Mouse (Mus musculus) hindbrain, embryonic 15.5 days (tissue): ENCODE results near the gene Slc51a. TPM values are rescaled to one million over a fixed set of nuclear protein-coding genes. Genes with fewer than 3 reads are reported as not detected.
A peak's percentile ranks its signal among the peaks of the same experiment; 100 is the strongest.

Source experiments
- ATAC-seq: fragments of 200-750 bp; cut with Nextera tagmentation; 2 replicates; pipeline ENCODE4 v1.8.0; 2017; ENCODE audit warnings: low read depth, moderate number of reproducible peaks, moderate TSS enrichment; ENCODE audit not compliant: low FRiP score
- H3K27ac ChIP-seq: fragments of 300-500 bp; sonication (generic); replicated peaks from 2 replicates; pipeline ENCODE4 v1.5.1; 2015; ENCODE audit warnings: mild to moderate bottlenecking, inconsistent platforms
- H3K27me3 ChIP-seq: fragments of 300-500 bp; sonication (generic); 2 replicates; pipeline ENCODE4 v1.6.1; 2015; ENCODE audit warnings: control low read depth, inconsistent platforms
- H3K36me3 ChIP-seq: fragments of 300-500 bp; sonication (generic); 2 replicates; pipeline ENCODE4 v1.6.1; 2015; ENCODE audit warnings: control low read depth, inconsistent platforms
- H3K4me1 ChIP-seq: fragments of 300-500 bp; sonication (generic); replicated peaks from 2 replicates; pipeline ENCODE4 v1.6.1; 2015; ENCODE audit warnings: control low read depth, inconsistent platforms
- H3K4me2 ChIP-seq: fragments of 300-500 bp; sonication (generic); 2 replicates; pipeline ENCODE4 v1.6.1; 2015; ENCODE audit warnings: moderate library complexity, mild to moderate bottlenecking, inconsistent platforms
- H3K4me3 ChIP-seq: fragments of 300-500 bp; sonication (generic); 2 replicates; pipeline ENCODE4 v1.5.1; 2015; ENCODE audit warnings: mild to moderate bottlenecking, inconsistent platforms
- H3K9ac ChIP-seq: fragments of 300-500 bp; sonication (generic); 2 replicates; pipeline ENCODE4 v1.6.1; 2015; ENCODE audit warnings: inconsistent platforms
- H3K9me3 ChIP-seq: fragments of 300-500 bp; sonication (generic); 2 replicates; pipeline ENCODE4 v1.6.1; 2016; ENCODE audit warnings: control low read depth, inconsistent platforms
- WGBS: fragments of 180-500 bp; shearing (Covaris S2); methylation state at CpG from one replicate; pipeline ENCODE4 v1.1.7; 2015; 5-methylcytosine and 5-hydroxymethylcytosine counted together
- polyA plus RNA-seq: library from polyadenylated mRNA; unstranded; fragments of >200 nt; fragmentation: Nextera tagmentation; extraction: Ambion mirVana; gene quantifications from 2 replicates; pipeline ENCODE4 v1.2.1, GENCODE M21; 2015

Gene Slc51a
- polyA plus RNA-seq, result 0.16 and 0.30 TPM in 2 replicates

DNA sequence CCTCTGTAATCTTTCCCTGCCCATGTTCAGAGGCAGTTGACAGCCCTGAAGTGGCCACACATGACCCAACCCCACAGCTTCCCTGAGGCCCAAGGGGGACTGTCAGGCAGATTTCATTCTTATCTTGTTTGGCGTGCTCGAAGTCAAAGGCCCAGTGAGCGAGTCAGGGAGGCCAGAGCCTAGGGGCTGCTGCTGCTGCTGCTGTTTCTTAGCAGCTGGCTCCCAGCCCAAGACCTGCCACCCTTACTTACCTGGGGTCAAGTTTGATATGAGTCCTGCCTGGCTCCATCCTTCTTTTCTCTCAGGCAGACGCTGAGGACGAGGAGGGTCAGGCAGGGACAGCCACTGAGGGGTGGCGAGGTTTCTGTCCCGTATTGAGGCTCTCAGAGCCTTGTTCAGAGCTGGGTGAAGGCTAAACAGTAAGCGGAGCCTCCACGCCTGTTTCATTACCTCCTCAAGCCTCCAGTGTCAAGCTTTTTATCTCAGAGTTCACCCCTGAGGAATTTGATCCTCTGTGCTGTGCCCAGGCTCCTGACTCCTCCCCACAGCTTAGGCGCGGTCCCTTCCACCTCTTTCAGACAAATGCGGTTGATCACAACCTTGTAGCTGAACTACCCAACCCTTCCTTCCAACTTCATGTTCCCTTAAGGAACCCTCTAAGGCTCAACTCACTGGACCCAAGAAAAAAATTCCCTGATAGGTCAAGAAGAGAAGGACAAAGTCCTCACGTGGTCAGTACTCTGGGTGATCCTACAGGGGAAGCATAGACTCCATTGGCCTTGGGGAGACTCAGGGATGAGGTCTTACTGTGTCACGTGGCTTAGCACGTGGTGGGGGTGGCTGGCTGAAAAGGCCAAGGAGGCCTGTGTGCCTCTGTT, at the start of gene Slc51a:
Gene Slc51a, minus strand, starts transcription at position 646 of the 878 bp plus-strand sequence.
- H3K27me3 ChIP-seq, result no peaks in the 10 kb centered on the region
- no peaks in the 10 kb centered on the region for H3K4me1 ChIP-seq
- 69% methylated on average over 15 of the region's 15 CpGs for whole genome bisulfite sequencing
- no peaks in the 10 kb centered on the region for H3K36me3 ChIP-seq
- H3K9ac ChIP-seq, result no peak within 1 kb of the TSS
- no peak within 1 kb of the TSS for H3K4me2 ChIP-seq
- no peaks in the 10 kb centered on the region for H3K9me3 ChIP-seq
- H3K4me3 ChIP-seq, result no peak within 1 kb of the TSS
- H3K27ac ChIP-seq, result no peak within 1 kb of the TSS
- no peak for ATAC-seq

DNA sequence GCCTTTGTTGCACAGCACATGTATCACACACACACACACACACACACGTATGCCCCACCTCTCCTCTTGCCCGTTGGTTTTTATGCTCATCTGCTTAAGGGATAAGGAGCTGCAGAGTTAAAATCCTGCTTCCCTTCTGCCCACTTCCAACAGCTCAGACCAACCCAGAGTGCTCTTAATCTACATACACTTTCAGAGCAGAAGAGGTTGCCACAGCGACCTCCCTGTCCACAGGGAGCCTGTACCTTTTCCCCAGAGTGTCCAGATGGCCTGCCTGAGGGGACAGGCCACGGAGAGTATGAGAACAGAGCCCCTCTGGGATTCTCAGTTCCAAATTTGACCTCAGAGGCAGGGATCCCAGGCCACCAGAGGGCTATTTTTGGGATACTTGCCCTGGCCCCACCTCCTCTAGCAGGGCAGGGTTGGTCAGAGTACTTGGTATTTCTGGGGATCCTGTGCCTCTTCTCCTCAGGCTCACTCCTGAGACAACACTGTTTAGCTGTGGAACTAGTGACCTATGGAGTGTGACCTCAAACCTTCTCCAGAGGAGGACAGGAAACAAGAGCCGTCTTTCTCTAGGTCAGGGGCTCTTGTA, 47.6 kb upstream of the Slc51a start:
- Histone ChIP-seq H3K36me3 (no peaks in the 10 kb centered on the region), H3K4me1 (no peaks in the 10 kb centered on the region; the same call in 1 of the 2 replicates), H3K9me3 (no peaks in the 10 kb centered on the region), H3K27me3 (no peaks in the 10 kb centered on the region), H3K4me2 (no peak overlapping the region), H3K4me3 (no peak overlapping the region), H3K27ac (no peak overlapping the region), H3K9ac (no peak overlapping the region)
- 31% methylated on average over 5 of the region's 5 CpGs for WGBS
- ATAC-seq, result no peak

DNA sequence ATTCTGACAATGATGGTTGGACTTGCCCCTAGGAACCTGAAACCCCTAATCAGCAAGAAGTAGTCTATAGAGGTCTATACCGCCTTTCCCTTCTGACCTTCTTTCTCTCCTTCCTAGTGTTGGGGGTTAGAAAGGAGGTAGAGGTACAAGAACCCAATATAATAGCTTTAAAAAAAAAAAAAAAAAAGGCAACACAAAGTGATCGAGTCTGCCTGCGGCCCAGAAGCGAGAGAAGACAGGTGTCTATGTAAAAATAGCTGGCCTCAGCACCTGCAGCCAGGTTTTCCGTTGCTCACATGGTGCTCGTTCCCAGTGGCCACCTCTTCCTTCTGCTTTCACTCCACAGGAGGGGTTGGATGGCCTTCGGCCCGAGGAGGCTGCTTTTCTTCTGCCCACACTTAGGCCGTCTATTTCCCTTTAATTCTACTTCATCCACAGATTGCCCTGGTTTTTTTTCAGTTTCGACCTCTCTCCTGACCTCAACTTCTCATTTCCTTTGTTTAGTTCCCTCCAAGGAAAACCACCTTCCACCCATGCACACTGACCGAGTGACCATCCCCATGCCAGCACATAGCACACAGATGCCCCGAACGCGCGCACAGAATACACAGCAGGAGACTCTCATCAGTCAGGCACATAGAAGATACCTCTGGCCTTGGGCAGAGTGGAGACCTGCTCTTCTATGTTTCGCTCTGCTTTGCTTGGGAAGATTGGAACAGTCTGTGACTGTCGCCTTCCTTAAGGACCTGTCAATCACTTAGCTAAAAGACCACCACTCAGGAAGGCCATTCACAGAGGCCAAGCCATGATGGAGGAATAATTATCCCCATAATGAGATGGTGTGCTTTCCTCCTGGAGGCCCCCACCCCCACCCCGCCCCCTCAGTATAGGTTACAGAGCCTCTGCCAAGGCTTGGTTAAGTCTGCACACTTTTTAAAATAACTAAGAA, 45.5 kb upstream of the Slc51a start:
- Histone ChIP-seq H3K4me3 (no peak overlapping the region), H3K9me3 (no peaks in the 10 kb centered on the region), H3K27ac (no peak overlapping the region), H3K9ac (no peak overlapping the region), H3K4me1 (no peaks in the 10 kb centered on the region; the same call in 1 of the 2 replicates), H3K36me3 (no peaks in the 10 kb centered on the region), H3K27me3 (no peaks in the 10 kb centered on the region), H3K4me2 (no peak overlapping the region)
- WGBS, result 60% methylated on average over 18 of the region's 18 CpGs
- no peak for ATAC-seq

DNA sequence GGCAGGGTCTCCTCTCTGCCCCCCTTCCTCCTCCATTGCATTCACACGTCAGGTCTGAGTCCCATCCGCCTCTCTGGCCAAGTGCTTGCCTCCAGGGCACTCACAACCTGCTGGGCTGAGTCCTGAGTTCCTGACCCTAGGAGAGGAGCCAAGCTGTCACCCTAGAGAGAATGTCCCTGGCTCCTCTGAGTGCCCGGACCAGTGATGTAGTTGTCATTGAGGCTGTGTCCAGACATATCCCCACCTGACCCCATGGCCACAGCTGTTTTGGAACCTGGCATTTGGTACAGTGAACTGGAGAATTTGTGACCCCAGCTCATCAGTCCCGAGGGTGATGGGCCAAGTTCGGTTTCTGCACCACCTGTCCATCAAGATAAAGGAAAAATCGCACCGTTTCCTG, 39.2 kb upstream of the Slc51a start:
- H3K4me2 ChIP-seq, result no peak overlapping the region
- ATAC-seq, result no peak
- no peak overlapping the region for H3K4me3 ChIP-seq
- no peaks in the 10 kb centered on the region for H3K27me3 ChIP-seq
- H3K27ac ChIP-seq, result no peak overlapping the region
- H3K9ac ChIP-seq, result no peak overlapping the region
- 73% methylated on average over 7 of the region's 7 CpGs for WGBS
- H3K36me3 ChIP-seq, result no peaks in the 10 kb centered on the region
- H3K4me1 ChIP-seq, result peaks cover 14% of the 10 kb centered on the region
- H3K9me3 ChIP-seq, result no peaks in the 10 kb centered on the region

DNA sequence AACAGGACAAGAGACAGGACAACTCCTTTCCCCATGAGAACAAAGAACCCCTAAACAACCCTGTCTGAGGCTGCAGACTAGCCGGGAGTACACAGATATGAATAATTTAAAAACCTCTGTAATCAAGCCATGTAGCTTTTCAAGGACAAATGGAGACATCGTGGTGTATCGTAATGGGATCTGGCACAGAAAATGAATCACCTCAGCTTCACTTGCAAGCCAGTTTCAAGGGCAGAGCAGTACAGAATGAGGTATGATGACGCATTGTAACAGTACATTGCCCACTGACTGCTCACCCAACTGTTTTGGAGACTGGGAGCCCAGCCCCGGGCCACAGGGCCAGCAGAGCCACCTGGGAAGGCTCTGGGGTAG, 36.6 kb upstream of the Slc51a start:
- WGBS, result 38% methylated on average over 5 of the region's 5 CpGs
- no peaks in the 10 kb centered on the region for H3K36me3 ChIP-seq
- peak overlapping the region; percentile 40 for H3K27ac ChIP-seq
- H3K4me2 ChIP-seq, result 0 out of 2 replicates have a peak overlapping the region, but pooled peaks have one; percentile 3
- no peak overlapping the region for H3K4me3 ChIP-seq
- H3K9ac ChIP-seq, result no peak overlapping the region
- no peaks in the 10 kb centered on the region for H3K27me3 ChIP-seq
- no peaks in the 10 kb centered on the region for H3K9me3 ChIP-seq
- peak; percentile 65; the same call in 1 of the 2 replicates for ATAC-seq
- H3K4me1 ChIP-seq, result peaks cover 14% of the 10 kb centered on the region

DNA sequence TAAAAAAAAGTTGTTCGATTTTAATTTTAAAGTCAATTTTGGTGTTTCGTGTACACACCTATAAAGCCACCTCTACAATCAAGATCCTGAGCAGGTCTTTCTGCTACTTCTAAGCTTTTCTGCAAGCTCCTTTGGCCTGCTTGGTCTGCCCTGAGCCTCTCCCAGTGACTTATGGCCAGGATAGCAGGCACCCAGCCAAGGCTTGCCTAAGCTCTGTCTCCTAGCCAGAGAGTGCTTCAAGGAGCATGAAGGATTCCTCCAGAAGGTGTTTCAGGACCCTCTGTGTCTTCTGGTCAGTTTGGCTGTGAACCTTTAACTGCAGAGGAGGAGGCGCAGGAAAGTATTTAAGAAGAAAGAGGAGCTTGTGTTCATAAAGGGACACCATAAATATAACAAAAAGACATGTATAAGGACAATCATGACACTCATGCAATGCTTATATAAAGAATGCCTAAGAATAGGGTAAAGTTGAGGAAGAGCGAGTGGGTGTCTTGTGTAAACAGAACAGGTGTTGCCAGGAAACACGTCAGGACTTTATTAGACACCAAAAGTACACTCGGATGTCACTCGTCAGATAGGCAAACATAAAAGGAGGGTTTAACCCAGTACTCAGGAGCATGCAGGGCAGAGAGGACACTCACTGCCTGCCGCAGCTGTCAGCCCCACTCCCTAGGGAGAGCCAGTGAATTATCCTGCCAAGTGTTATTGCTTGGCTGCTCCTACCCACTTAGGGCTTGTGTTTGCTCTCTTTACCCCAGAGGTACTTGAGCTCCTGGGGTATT, 36.0 kb upstream of the Slc51a start:
- 0 out of 2 replicates have a peak overlapping the region, but pooled peaks have one; percentile 3 for H3K4me2 ChIP-seq
- H3K4me3 ChIP-seq, result no peak overlapping the region
- 49% methylated on average over 8 of the region's 8 CpGs for WGBS
- peak overlapping the region; percentile 40; the same call in 1 of the 2 replicates for H3K27ac ChIP-seq
- no peaks in the 10 kb centered on the region for H3K9me3 ChIP-seq
- no peaks in the 10 kb centered on the region for H3K36me3 ChIP-seq
- peak; percentile 34; the same call in 1 of the 2 replicates for ATAC-seq
- no peak overlapping the region for H3K9ac ChIP-seq
- H3K27me3 ChIP-seq, result no peaks in the 10 kb centered on the region
- H3K4me1 ChIP-seq, result peaks cover 14% of the 10 kb centered on the region

DNA sequence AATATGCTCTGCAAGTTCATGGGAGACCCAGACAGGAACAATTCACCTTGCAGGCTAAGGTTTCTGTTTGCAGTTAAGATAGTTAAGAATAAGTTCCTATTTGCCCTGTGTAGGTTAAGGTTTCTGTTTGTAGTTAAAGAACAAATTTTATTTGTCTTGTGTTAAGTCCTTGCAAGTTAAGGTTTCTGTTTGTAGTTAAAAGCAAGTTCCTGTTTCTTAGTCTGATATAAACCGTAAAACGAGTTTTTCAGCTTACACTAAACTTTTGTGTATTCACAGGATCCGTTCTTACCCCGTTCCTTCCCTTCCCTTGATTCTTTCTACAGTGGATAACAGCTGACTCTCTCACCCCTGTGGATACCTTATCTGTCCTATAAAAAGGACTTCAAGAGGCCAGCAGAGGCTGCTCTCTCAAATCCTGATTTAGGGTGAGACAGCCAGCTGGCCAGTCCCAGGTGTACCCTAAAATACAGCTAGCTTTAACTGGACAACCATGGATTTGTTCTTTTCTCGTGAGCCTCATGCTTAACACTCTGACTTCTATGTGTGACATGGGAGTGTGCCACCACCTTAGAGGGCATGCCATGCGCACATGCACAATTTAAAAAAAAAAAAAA, 35.0 kb upstream of the Slc51a start:
- no peak for ATAC-seq
- Histone ChIP-seq H3K4me1 (peaks cover 14% of the 10 kb centered on the region), H3K9me3 (no peaks in the 10 kb centered on the region), H3K4me3 (no peak overlapping the region), H3K36me3 (no peaks in the 10 kb centered on the region), H3K4me2 (no peak overlapping the region), H3K27ac (no peak overlapping the region), H3K27me3 (no peaks in the 10 kb centered on the region), H3K9ac (no peak overlapping the region)
- WGBS, result 87% methylated on average over 6 of the region's 6 CpGs

DNA sequence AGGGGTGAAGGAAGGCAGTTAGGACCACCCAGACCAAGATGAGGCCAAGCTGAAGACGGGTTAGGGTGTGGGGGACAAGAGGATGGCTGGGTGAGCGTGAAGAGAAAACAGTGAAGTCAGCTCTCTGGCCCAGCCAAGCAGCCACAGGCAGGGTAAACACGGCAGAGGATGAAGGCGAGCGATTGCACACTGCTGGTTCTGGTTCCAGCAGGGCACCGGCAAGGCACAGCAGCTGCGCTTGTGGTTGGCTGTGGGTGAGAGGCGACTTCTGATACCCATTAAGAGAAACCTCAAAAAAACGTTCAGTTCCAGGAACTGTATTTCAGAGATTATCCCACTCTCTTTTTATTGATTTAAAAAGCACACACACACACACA, 32.7 kb upstream of the Slc51a start:
- no peak overlapping the region for H3K27ac ChIP-seq

DNA sequence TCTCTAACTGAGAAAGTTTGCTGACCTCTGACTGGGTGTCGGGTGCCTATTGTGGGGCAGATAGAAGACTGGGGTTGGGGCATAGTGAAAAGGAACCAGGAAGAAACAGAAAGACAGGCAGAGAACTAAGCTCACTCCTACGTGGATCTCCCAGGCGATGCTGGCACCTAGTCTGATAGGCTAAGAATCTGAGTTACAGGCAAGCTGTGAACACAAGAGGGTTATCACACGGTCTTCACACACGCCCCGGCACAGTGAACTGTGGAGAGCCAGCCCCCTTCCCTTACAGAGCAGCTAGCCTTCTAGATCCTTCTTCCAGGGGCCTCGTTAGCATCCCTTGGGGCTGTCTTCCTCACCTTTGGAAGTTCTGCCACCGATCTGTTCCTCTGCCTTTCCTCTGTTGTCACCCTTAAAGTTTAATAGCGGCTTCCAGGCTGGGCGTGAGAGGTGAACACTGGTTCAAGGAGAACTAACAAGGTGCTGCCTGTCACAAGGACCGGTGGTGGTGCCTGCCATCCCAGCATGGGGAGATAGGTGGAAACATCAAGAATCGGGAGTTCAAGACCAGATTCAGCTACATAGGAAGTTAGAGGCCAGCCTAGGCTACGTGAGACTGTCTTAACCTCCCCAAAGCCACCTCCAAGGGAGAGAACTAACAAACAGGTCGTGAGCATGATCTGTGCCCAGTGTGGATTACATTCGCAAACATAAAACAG, 32.1 kb upstream of the Slc51a start:
- no peak overlapping the region for H3K4me3 ChIP-seq
- peaks cover 32% of the 10 kb centered on the region for H3K4me1 ChIP-seq
- no peaks in the 10 kb centered on the region for H3K36me3 ChIP-seq
- no peaks in the 10 kb centered on the region for H3K27me3 ChIP-seq
- 88% methylated on average over 15 of the region's 15 CpGs for WGBS
- H3K9ac ChIP-seq, result no peak overlapping the region
- no peak overlapping the region for H3K4me2 ChIP-seq
- no peaks in the 10 kb centered on the region for H3K9me3 ChIP-seq
- no peak overlapping the region for H3K27ac ChIP-seq
- ATAC-seq, result no peak

More for the DNA sequence above, 32.7 kb upstream of the Slc51a start:
- Histone ChIP-seq H3K9me3 (no peaks in the 10 kb centered on the region), H3K27me3 (no peaks in the 10 kb centered on the region), H3K4me2 (no peak overlapping the region), H3K36me3 (no peaks in the 10 kb centered on the region), H3K4me1 (peaks cover 30% of the 10 kb centered on the region), H3K9ac (no peak overlapping the region), H3K4me3 (no peak overlapping the region)
- ATAC-seq, result no peak
- WGBS, result 64% methylated on average over 9 of the region's 9 CpGs

DNA sequence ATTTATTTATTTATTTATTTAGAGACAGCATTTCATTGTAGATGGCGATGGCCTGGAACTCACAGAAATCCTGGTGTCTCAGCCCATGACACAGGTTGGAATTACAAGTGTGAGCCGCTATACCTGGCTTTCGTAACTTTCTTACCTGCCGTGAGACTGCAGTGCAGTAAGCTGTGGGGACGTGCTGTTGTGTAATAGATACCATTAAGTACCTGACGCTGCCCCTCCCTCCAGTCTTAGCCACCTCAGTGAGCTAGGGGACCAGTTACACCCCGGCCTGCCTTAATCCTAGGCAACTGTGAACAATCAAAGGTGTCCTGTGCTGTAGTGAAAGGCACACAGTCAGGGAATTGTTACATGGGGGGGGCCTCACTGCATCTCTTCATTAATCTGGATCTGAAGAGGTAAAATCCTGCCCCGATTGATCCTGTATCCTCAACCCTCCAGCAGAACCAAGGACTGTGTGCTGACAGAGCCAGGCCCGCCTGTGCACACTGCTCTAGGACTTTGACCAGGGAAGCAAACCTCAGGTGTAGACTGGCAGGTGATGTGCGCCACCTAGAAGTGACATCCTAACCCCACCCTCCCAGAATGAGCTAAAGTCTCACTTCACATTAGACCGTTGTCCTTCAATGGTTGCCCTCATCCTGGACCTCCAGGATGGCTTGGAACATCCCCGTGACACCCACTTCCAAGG, 30.3 kb upstream of the Slc51a start:
- no peaks in the 10 kb centered on the region for H3K27me3 ChIP-seq
- no peaks in the 10 kb centered on the region for H3K36me3 ChIP-seq
- H3K9ac ChIP-seq, result no peak overlapping the region
- no peak overlapping the region for H3K4me2 ChIP-seq
- 89% methylated on average over 12 of the region's 12 CpGs for WGBS
- no peak for ATAC-seq
- peaks cover 19% of the 10 kb centered on the region for H3K4me1 ChIP-seq
- no peak overlapping the region for H3K4me3 ChIP-seq
- H3K27ac ChIP-seq, result no peak overlapping the region
- H3K9me3 ChIP-seq, result no peaks in the 10 kb centered on the region
